Mouse (Mus musculus): ENCODE data around the gene Gck. TPM values are rescaled to one million over a fixed set of nuclear protein-coding genes. Genes with fewer than 3 reads are reported as not detected.

Gene Gck
- polyA plus RNA-seq, 1 experiment, result 0.30 TPM

GRCm38 (mm10) chr11:5980561-5980960 lies 30.7 kb upstream of the Gck start:
- Histone ChIP-seq H3K4me3 (ENCODE audit: insufficient read depth, low read length) (no peak overlapping the region), H3K27ac (ENCODE audit: insufficient read depth, low read length) (no peak overlapping the region), H3K4me1 (ENCODE audit: control insufficient read depth, insufficient read depth, low read length) (no peaks in the 10 kb centered on the region)
- TF ChIP-seq CTCF (IDR thresholded peaks at IDR 0.05; ENCODE audit: borderline replicate concordance, insufficient read depth, low read length) (no peak), POLR2A (IDR thresholded peaks at IDR 0.05; ENCODE audit: low read depth, low read length) (no peak)

- Histone ChIP-seq H3K27ac (ENCODE audit: insufficient read depth, low read length) (no peak overlapping the region), H3K4me1 (ENCODE audit: control insufficient read depth, insufficient read depth, low read length) (no peaks in the 10 kb centered on the region), H3K4me3 (ENCODE audit: insufficient read depth, low read length) (no peak overlapping the region)
- TF ChIP-seq CTCF (IDR thresholded peaks at IDR 0.05; ENCODE audit: borderline replicate concordance, insufficient read depth, low read length), result no peak
- TF ChIP-seq POLR2A (IDR thresholded peaks at IDR 0.05; ENCODE audit: low read depth, low read length), result no peak
Measured at GRCm38 (mm10) chr11:5980108-5980507, 30.2 kb upstream of the Gck start.

GRCm38 (mm10) chr11:5979088-5979487 lies 29.2 kb upstream of the Gck start:
- Histone ChIP-seq H3K27ac (ENCODE audit: insufficient read depth, low read length) (no peak overlapping the region), H3K4me3 (ENCODE audit: insufficient read depth, low read length) (no peak overlapping the region), H3K4me1 (ENCODE audit: control insufficient read depth, insufficient read depth, low read length) (no peaks in the 10 kb centered on the region)
- TF ChIP-seq POLR2A (IDR thresholded peaks at IDR 0.05; ENCODE audit: low read depth, low read length) (no peak), CTCF (IDR thresholded peaks at IDR 0.05; ENCODE audit: borderline replicate concordance, insufficient read depth, low read length) (no peak)

GRCm38 (mm10) chr11:5976106-5976505 lies 26.2 kb upstream of the Gck start:
- TF ChIP-seq POLR2A (IDR thresholded peaks at IDR 0.05; ENCODE audit: low read depth, low read length) (no peak), CTCF (IDR thresholded peaks at IDR 0.05; ENCODE audit: borderline replicate concordance, insufficient read depth, low read length) (no peak)
- no peaks in the 10 kb centered on the region for H3K4me1 ChIP-seq (ENCODE audit: control insufficient read depth, insufficient read depth, low read length)
- H3K4me3 ChIP-seq (ENCODE audit: insufficient read depth, low read length), result no peak overlapping the region
- no peak overlapping the region for H3K27ac ChIP-seq (ENCODE audit: insufficient read depth, low read length)

- TF ChIP-seq POLR2A (IDR thresholded peaks at IDR 0.05; ENCODE audit: low read depth, low read length) (no peak), CTCF (IDR thresholded peaks at IDR 0.05; ENCODE audit: borderline replicate concordance, insufficient read depth, low read length) (no peak)
- no peak overlapping the region for H3K27ac ChIP-seq (ENCODE audit: insufficient read depth, low read length)
- no peak overlapping the region for H3K4me3 ChIP-seq (ENCODE audit: insufficient read depth, low read length)
- H3K4me1 ChIP-seq (ENCODE audit: control insufficient read depth, insufficient read depth, low read length), result no peaks in the 10 kb centered on the region
Measured at GRCm38 (mm10) chr11:5975068-5975467, 25.2 kb upstream of the Gck start.

GRCm38 (mm10) chr11:5974053-5974452 lies 24.2 kb upstream of the Gck start:
- H3K4me3 ChIP-seq (ENCODE audit: insufficient read depth, low read length), result no peak overlapping the region
- TF ChIP-seq CTCF (IDR thresholded peaks at IDR 0.05; ENCODE audit: borderline replicate concordance, insufficient read depth, low read length) (no peak), POLR2A (IDR thresholded peaks at IDR 0.05; ENCODE audit: low read depth, low read length) (no peak)

GRCm38 (mm10) chr11:5973151-5973550 lies 23.3 kb upstream of the Gck start:
- H3K4me3 ChIP-seq (ENCODE audit: insufficient read depth, low read length), result no peak overlapping the region
- TF ChIP-seq CTCF (IDR thresholded peaks at IDR 0.05; ENCODE audit: borderline replicate concordance, insufficient read depth, low read length), result no peak
- no peak for TF ChIP-seq POLR2A (IDR thresholded peaks at IDR 0.05; ENCODE audit: low read depth, low read length)
- H3K27ac ChIP-seq (ENCODE audit: insufficient read depth, low read length), result no peak overlapping the region
- no peaks in the 10 kb centered on the region for H3K4me1 ChIP-seq (ENCODE audit: control insufficient read depth, insufficient read depth, low read length)

More at GRCm38 (mm10) chr11:5974053-5974452, 24.2 kb upstream of the Gck start:
- no peak overlapping the region for H3K27ac ChIP-seq (ENCODE audit: insufficient read depth, low read length)
- no peaks in the 10 kb centered on the region for H3K4me1 ChIP-seq (ENCODE audit: control insufficient read depth, insufficient read depth, low read length)

GRCm38 (mm10) chr11:5971202-5971601 lies 21.3 kb upstream of the Gck start:
- Histone ChIP-seq H3K4me3 (ENCODE audit: insufficient read depth, low read length) (no peak overlapping the region), H3K27ac (ENCODE audit: insufficient read depth, low read length) (no peak overlapping the region), H3K4me1 (ENCODE audit: control insufficient read depth, insufficient read depth, low read length) (no peaks in the 10 kb centered on the region)
- TF ChIP-seq POLR2A (IDR thresholded peaks at IDR 0.05; ENCODE audit: low read depth, low read length), result no peak
- TF ChIP-seq CTCF (IDR thresholded peaks at IDR 0.05; ENCODE audit: borderline replicate concordance, insufficient read depth, low read length), result no peak

GRCm38 (mm10) chr11:5968223-5968622 lies 18.3 kb upstream of the Gck start:
- H3K4me3 ChIP-seq (ENCODE audit: insufficient read depth, low read length), result no peak overlapping the region

GRCm38 (mm10) chr11:5966751-5967150 lies 16.9 kb upstream of the Gck start:
- TF ChIP-seq POLR2A (IDR thresholded peaks at IDR 0.05; ENCODE audit: low read depth, low read length) (no peak), CTCF (IDR thresholded peaks at IDR 0.05; ENCODE audit: borderline replicate concordance, insufficient read depth, low read length) (no peak)
- Histone ChIP-seq H3K27ac (ENCODE audit: insufficient read depth, low read length) (no peak overlapping the region), H3K4me3 (ENCODE audit: insufficient read depth, low read length) (no peak overlapping the region), H3K4me1 (ENCODE audit: control insufficient read depth, insufficient read depth, low read length) (no peaks in the 10 kb centered on the region)

More at GRCm38 (mm10) chr11:5968223-5968622, 18.3 kb upstream of the Gck start:
- H3K27ac ChIP-seq (ENCODE audit: insufficient read depth, low read length), result no peak overlapping the region
- H3K4me1 ChIP-seq (ENCODE audit: control insufficient read depth, insufficient read depth, low read length), result no peaks in the 10 kb centered on the region
- TF ChIP-seq POLR2A (IDR thresholded peaks at IDR 0.05; ENCODE audit: low read depth, low read length) (no peak), CTCF (IDR thresholded peaks at IDR 0.05; ENCODE audit: borderline replicate concordance, insufficient read depth, low read length) (no peak)

- no peak overlapping the region for H3K27ac ChIP-seq (ENCODE audit: insufficient read depth, low read length)
- TF ChIP-seq POLR2A (IDR thresholded peaks at IDR 0.05; ENCODE audit: low read depth, low read length), result no peak
- no peak for TF ChIP-seq CTCF (IDR thresholded peaks at IDR 0.05; ENCODE audit: borderline replicate concordance, insufficient read depth, low read length)
- H3K4me1 ChIP-seq (ENCODE audit: control insufficient read depth, insufficient read depth, low read length), result no peaks in the 10 kb centered on the region
- H3K4me3 ChIP-seq (ENCODE audit: insufficient read depth, low read length), result no peak overlapping the region
Measured at GRCm38 (mm10) chr11:5965865-5966264, 16.0 kb upstream of the Gck start.

Measured in embryonic fibroblast, embryonic 13.5 days (primary cell).